Mouse (Mus musculus): ENCODE measurements around the gene Tpcn1. TPM values are rescaled to one million over a fixed set of nuclear protein-coding genes. Genes with fewer than 3 reads are reported as not detected.

Gene Tpcn1
- 23.7 and 24.0 TPM in 2 replicates for polyA plus RNA-seq (2015; fragmentation: Nextera tagmentation; extraction: Ambion mirVana)

- Histone ChIP-seq H3K36me3 (peaks cover 15% of the 10 kb centered on the region), H3K27ac (peak within 1 kb of the TSS; percentile 61; the same call in 1 of the 2 replicates), H3K4me3 (peak within 1 kb of the TSS; percentile 83), H3K27me3 (no peaks in the 10 kb centered on the region), H3K9me3 (no peaks in the 10 kb centered on the region), H3K4me1 (peaks cover 29% of the 10 kb centered on the region), H3K9ac (peak within 1 kb of the TSS; percentile 89), H3K4me2 (replicated peaks) (peak within 1 kb of the TSS; percentile 97)
- ATAC-seq (ENCODE audit: low FRiP score, low read depth), result peak; percentile 99
- WGBS, result 0% methylated on average over 35 of the region's 35 CpGs
Measured at GRCm38 (mm10) chr5:120588569-120589094, at the start of gene Tpcn1, which contains the start of gene Iqcd. Gene Tpcn1, minus strand, starts transcription at chr5:120588673. Gene Iqcd, plus strand, starts transcription at chr5:120589016.

GRCm38 (mm10) chr5:120635633-120636032 is 47.2 kb upstream of the Tpcn1 start:
- no peaks in the 10 kb centered on the region for H3K36me3 ChIP-seq
- no peak for ATAC-seq (ENCODE audit: low FRiP score, low read depth)
- peaks cover 6% of the 10 kb centered on the region; the same call in 1 of the 2 replicates for H3K9me3 ChIP-seq
- no peak overlapping the region for H3K27ac ChIP-seq
- no peak overlapping the region for H3K4me3 ChIP-seq
- 75% methylated on average over 5 of the region's 5 CpGs for WGBS
- peaks cover 30% of the 10 kb centered on the region for H3K27me3 ChIP-seq
- peaks cover 4% of the 10 kb centered on the region; the same call in 1 of the 2 replicates for H3K4me1 ChIP-seq
- H3K4me2 ChIP-seq (replicated peaks), result no peak overlapping the region
- H3K9ac ChIP-seq, result no peak overlapping the region

GRCm38 (mm10) chr5:120634860-120635259 is 46.4 kb upstream of the Tpcn1 start:
- WGBS, result 42% methylated on average over 5 of the region's 5 CpGs
- Histone ChIP-seq H3K4me3 (no peak overlapping the region), H3K4me1 (peaks cover 4% of the 10 kb centered on the region; the same call in 1 of the 2 replicates), H3K36me3 (no peaks in the 10 kb centered on the region), H3K27me3 (peaks cover 37% of the 10 kb centered on the region), H3K4me2 (replicated peaks) (no peak overlapping the region), H3K9ac (no peak overlapping the region), H3K9me3 (peaks cover 6% of the 10 kb centered on the region; the same call in 1 of the 2 replicates), H3K27ac (no peak overlapping the region)
- no peak for ATAC-seq (ENCODE audit: low FRiP score, low read depth)

- peaks cover 6% of the 10 kb centered on the region; the same call in 1 of the 2 replicates for H3K9me3 ChIP-seq
- no peak within 1 kb of the TSS for H3K4me2 ChIP-seq (replicated peaks)
- peaks cover 43% of the 10 kb centered on the region for H3K27me3 ChIP-seq
- no peak for ATAC-seq (ENCODE audit: low FRiP score, low read depth)
- 64% methylated on average over 9 of the region's 9 CpGs for WGBS
- H3K36me3 ChIP-seq, result no peaks in the 10 kb centered on the region
- peaks cover 4% of the 10 kb centered on the region; the same call in 1 of the 2 replicates for H3K4me1 ChIP-seq
- no peak within 1 kb of the TSS for H3K4me3 ChIP-seq
- no peak within 1 kb of the TSS for H3K27ac ChIP-seq
- H3K9ac ChIP-seq, result no peak within 1 kb of the TSS
Measured at GRCm38 (mm10) chr5:120634131-120634530, 45.7 kb upstream of the Tpcn1 start, which contains the start of gene Cfap73. Gene Cfap73, minus strand, starts transcription at chr5:120634235.

GRCm38 (mm10) chr5:120631892-120632291 is 43.4 kb upstream of the Tpcn1 start:
- peaks cover 10% of the 10 kb centered on the region for H3K4me1 ChIP-seq
- H3K36me3 ChIP-seq, result peaks cover 21% of the 10 kb centered on the region
- no peak overlapping the region for H3K9ac ChIP-seq
- ATAC-seq (ENCODE audit: low FRiP score, low read depth), result no peak
- H3K4me2 ChIP-seq (replicated peaks), result no peak overlapping the region
- H3K27me3 ChIP-seq, result peaks cover 43% of the 10 kb centered on the region
- H3K4me3 ChIP-seq, result no peak overlapping the region
- 96% methylated on average over 5 of the region's 5 CpGs for WGBS
- peaks cover 6% of the 10 kb centered on the region; the same call in 1 of the 2 replicates for H3K9me3 ChIP-seq
- H3K27ac ChIP-seq, result no peak overlapping the region

- Histone ChIP-seq H3K36me3 (peaks cover 28% of the 10 kb centered on the region), H3K9ac (peak overlapping the region; percentile 48; the same call in 1 of the 2 replicates), H3K27ac (no peak overlapping the region), H3K27me3 (peaks cover 43% of the 10 kb centered on the region), H3K4me3 (peak overlapping the region; percentile 22), H3K9me3 (peaks cover 6% of the 10 kb centered on the region; the same call in 1 of the 2 replicates), H3K4me2 (replicated peaks) (peak overlapping the region; percentile 56), H3K4me1 (peaks cover 10% of the 10 kb centered on the region)
- 8% methylated on average over 29 of the region's 29 CpGs for WGBS
- no peak for ATAC-seq (ENCODE audit: low FRiP score, low read depth)
Measured at GRCm38 (mm10) chr5:120631128-120631527, 42.7 kb upstream of the Tpcn1 start.

DNA sequence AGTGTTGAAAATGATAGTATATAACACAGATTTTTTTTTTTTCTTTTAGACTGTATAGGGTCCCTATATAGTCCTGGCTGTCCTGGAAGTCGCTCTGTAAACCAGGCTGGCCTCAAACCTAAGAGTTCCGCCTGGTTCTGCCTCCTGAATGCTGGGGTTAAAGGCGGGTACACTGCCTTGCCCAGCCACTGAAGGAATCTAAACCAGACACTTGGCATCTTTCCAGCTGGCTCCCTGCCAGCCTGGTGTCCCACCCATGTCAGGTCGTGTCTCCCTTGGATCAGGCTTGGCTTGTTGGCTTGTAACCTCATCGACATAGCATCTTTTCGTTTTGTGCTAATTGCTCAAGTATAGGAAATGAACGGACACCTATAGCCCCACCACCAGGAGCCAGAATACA is 40.2 kb upstream of the Tpcn1 start:
- H3K27ac ChIP-seq, result no peak overlapping the region
- no peak overlapping the region for H3K4me3 ChIP-seq
- H3K9ac ChIP-seq, result no peak overlapping the region
- WGBS, result 58% methylated on average over 7 of the region's 7 CpGs
- H3K4me2 ChIP-seq (replicated peaks), result no peak overlapping the region
- H3K27me3 ChIP-seq, result peaks cover 35% of the 10 kb centered on the region
- ATAC-seq (ENCODE audit: low FRiP score, low read depth), result no peak
- H3K9me3 ChIP-seq, result peaks cover 6% of the 10 kb centered on the region; the same call in 1 of the 2 replicates
- H3K36me3 ChIP-seq, result peaks cover 53% of the 10 kb centered on the region
- H3K4me1 ChIP-seq, result peaks cover 10% of the 10 kb centered on the region

- peaks cover 6% of the 10 kb centered on the region; the same call in 1 of the 2 replicates for H3K9me3 ChIP-seq
- 90% methylated on average over 15 of the region's 15 CpGs for WGBS
- no peak overlapping the region; the same call in 1 of the 2 replicates for H3K27ac ChIP-seq
- no peak overlapping the region for H3K9ac ChIP-seq
- peaks cover 63% of the 10 kb centered on the region for H3K36me3 ChIP-seq
- no peak overlapping the region for H3K4me3 ChIP-seq
- H3K4me2 ChIP-seq (replicated peaks), result no peak overlapping the region
- H3K27me3 ChIP-seq, result peaks cover 32% of the 10 kb centered on the region
- ATAC-seq (ENCODE audit: low FRiP score, low read depth), result 0 out of 2 replicates have a peak, but pooled peaks have one; percentile 29
- H3K4me1 ChIP-seq, result peaks cover 10% of the 10 kb centered on the region
Measured at GRCm38 (mm10) chr5:120627515-120628300, 39.2 kb upstream of the Tpcn1 start.

- Histone ChIP-seq H3K27ac (no peak overlapping the region), H3K4me2 (replicated peaks) (no peak overlapping the region), H3K36me3 (peaks cover 76% of the 10 kb centered on the region), H3K4me1 (peaks cover 18% of the 10 kb centered on the region), H3K9ac (no peak overlapping the region), H3K9me3 (no peaks in the 10 kb centered on the region), H3K4me3 (no peak overlapping the region), H3K27me3 (peaks cover 21% of the 10 kb centered on the region)
- 29% methylated on average over 19 of the region's 19 CpGs for WGBS
- ATAC-seq (ENCODE audit: low FRiP score, low read depth), result no peak
Measured at GRCm38 (mm10) chr5:120626399-120626798, 37.9 kb upstream of the Tpcn1 start.

- Histone ChIP-seq H3K27ac (no peak overlapping the region), H3K36me3 (peaks cover 95% of the 10 kb centered on the region), H3K4me2 (replicated peaks) (no peak overlapping the region), H3K4me3 (no peak overlapping the region), H3K4me1 (peaks cover 14% of the 10 kb centered on the region), H3K27me3 (peaks cover 1% of the 10 kb centered on the region; the same call in 1 of the 2 replicates), H3K9me3 (no peaks in the 10 kb centered on the region), H3K9ac (no peak overlapping the region)
- no peak for ATAC-seq (ENCODE audit: low FRiP score, low read depth)
- 95% methylated on average over 10 of the region's 10 CpGs for WGBS
Measured at GRCm38 (mm10) chr5:120624427-120624826, 36.0 kb upstream of the Tpcn1 start.

DNA sequence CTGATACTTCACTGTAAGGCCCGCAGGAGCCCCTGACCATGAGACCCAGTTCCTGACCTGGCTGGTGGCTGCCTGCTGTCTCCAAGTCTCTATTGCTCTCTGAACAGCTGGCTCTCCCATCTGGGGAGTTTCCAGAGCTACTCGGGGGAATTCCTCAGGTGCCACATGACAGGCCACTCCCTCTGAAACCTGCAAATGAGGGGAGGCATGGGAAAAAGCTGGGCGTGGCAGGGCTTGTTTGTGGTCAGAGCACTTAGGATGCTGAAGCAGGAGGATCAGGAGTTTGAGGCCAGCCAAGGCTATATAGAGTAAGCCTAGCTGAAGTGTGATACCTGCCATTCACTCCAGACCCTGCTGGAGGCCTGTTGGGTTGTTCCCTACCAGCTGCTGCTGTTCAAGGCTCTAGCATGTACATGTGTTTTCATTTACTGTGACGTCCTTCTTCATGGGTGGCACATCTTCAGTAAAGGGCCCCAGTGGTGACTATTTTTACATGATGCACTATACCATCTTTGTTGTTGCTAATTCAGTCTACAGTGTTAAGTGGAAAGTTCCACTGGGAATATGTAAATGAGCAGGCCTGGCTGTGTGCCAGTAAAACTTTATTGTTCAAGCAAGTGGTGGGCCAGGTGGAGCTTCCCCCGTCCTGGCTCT is 33.9 kb upstream of the Tpcn1 start:
- Histone ChIP-seq H3K36me3 (peaks cover 100% of the 10 kb centered on the region), H3K9ac (peak overlapping the region; percentile 45; the same call in 1 of the 2 replicates), H3K27ac (no peak overlapping the region), H3K27me3 (no peaks in the 10 kb centered on the region), H3K4me2 (replicated peaks) (no peak overlapping the region), H3K4me1 (peaks cover 8% of the 10 kb centered on the region), H3K9me3 (no peaks in the 10 kb centered on the region), H3K4me3 (no peak overlapping the region)
- ATAC-seq (ENCODE audit: low FRiP score, low read depth), result no peak
- 47% methylated on average over 5 of the region's 5 CpGs for WGBS

GRCm38 (mm10) chr5:120621846-120622197 is 33.3 kb upstream of the Tpcn1 start:
- H3K27ac ChIP-seq, result no peak overlapping the region
- H3K4me3 ChIP-seq, result no peak overlapping the region
- ATAC-seq (ENCODE audit: low FRiP score, low read depth), result no peak
- no peak overlapping the region for H3K4me2 ChIP-seq (replicated peaks)
- peak overlapping the region; percentile 45; the same call in 1 of the 2 replicates for H3K9ac ChIP-seq
- 87% methylated on average over 10 of the region's 10 CpGs for WGBS
- H3K4me1 ChIP-seq, result peaks cover 8% of the 10 kb centered on the region
- H3K27me3 ChIP-seq, result no peaks in the 10 kb centered on the region
- no peaks in the 10 kb centered on the region for H3K9me3 ChIP-seq
- peaks cover 100% of the 10 kb centered on the region for H3K36me3 ChIP-seq

Data from limb, embryonic 13.5 days (tissue).